Mouse (Mus musculus): ENCODE results near the gene Hoxb6.

The Hoxb6 gene

GRCm38 (mm10) chr11:96286739-96287385 lies 5.4 kb upstream of the Hoxb6 start:
- no peak for DNase-seq

- DNase-seq = no peak
These were observed 4.9 kb upstream of the Hoxb6 start for GRCm38 (mm10) chr11:96287411-96287810.

GRCm38 (mm10) chr11:96288455-96289221 lies 3.6 kb upstream of the Hoxb6 start:
- no peak for DNase-seq

GRCm38 (mm10) chr11:96289293-96289692 lies 3.0 kb upstream of the Hoxb6 start:
- no peak for DNase-seq

GRCm38 (mm10) chr11:96289837-96290236 lies 2.4 kb upstream of the Hoxb6 start:
- DNase-seq = no peak

GRCm38 (mm10) chr11:96290705-96291355 lies 1.4 kb upstream of the Hoxb6 start:
- no peak for DNase-seq

- no peak for DNase-seq
These were observed 457 bp downstream of the Hoxb6 start for GRCm38 (mm10) chr11:96292565-96293301.

GRCm38 (mm10) chr11:96293302-96293921 lies 1.1 kb downstream of the Hoxb6 start:
- no peak for DNase-seq

GRCm38 (mm10) chr11:96294245-96295091 lies 2.2 kb downstream of the Hoxb6 start:
- peak; percentile 76 for DNase-seq

GRCm38 (mm10) chr11:96295092-96295835 lies 3.0 kb downstream of the Hoxb6 start:
- no peak for DNase-seq

GRCm38 (mm10) chr11:96296997-96297396 lies 4.7 kb downstream of the Hoxb6 start:
- DNase-seq = no peak

- DNase-seq = no peak
These were observed 5.2 kb downstream of the Hoxb6 start for GRCm38 (mm10) chr11:96297428-96297827.

- no peak for DNase-seq
These were observed 5.8 kb downstream of the Hoxb6 start for GRCm38 (mm10) chr11:96297968-96298635.

GRCm38 (mm10) chr11:96298895-96299667 lies 6.8 kb downstream of the Hoxb6 start:
- DNase-seq = no peak

GRCm38 (mm10) chr11:96299781-96300180 lies 7.5 kb downstream of the Hoxb6 start:
- DNase-seq = no peak

- no peak for DNase-seq
These were observed 8.2 kb downstream of the Hoxb6 start for GRCm38 (mm10) chr11:96300354-96301063.

- no peak for DNase-seq
These were observed 8.8 kb downstream of the Hoxb6 start for GRCm38 (mm10) chr11:96301064-96301431.

GRCm38 (mm10) chr11:96301837-96302236 lies 9.6 kb downstream of the Hoxb6 start:
- DNase-seq = no peak

Data from thymus, postnatal 25 days (tissue).